16 mouse cellular contexts compared by ENCODE assay signal in the genomic region with DNA sequence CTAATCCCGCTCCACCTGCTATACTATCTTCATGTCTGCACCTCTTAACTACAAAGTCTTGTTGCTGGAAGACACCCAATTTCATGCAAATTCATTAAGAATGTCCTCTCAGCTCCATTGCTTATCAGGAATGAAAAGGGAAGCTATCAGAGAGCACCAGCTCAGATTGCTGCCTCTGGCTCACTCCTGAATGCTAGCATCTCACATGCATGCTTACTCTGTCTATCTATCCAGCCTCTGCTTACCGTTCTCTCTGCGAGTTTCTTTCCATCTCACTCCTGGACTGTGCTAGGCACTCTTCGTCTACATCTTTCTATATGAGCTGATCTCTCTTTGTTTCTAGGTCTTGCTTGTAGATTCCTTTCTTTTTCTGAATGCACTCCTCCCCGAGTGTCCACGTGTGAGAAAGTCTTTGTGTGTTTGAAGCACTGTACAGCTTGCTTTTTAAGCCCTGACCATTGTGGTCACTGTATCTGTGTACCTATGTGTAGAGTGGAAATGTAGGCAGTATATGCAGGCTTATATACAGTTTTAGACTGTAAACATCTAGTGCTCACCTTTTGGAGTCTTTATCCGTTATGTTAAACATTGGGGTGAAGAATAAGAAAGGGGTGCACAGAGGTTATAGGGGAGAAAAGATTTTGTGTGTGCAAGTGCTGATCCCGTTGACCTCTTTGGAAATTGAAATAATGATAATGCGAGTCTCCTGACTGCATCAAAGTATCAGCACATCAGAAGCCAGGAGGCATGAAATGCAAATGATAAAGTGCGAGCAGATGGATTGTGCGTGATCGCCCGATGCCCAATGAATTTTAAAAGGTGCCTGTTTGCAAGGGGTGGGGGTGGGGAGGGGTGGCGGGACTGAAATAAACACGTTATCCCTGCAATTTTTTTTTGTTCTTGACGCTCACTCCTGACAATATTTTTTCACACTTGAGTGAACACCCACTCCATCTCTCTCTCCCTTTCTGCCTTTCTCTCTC.
DNase-seq lines count a peak whose midpoint lies in the region; ATAC-seq lines count a peak whose summit lies in the region.
"Had no signal": no experiment of that assay in that cellular context is flagged by ENCODE, and none has a peak within 500 bp of the region (broad histone marks: within the 10 kb centered on the region; RNA-seq: fewer than 3 reads in every experiment).

No protein-coding gene starts in this region.

- H3K4me2 ChIP-seq in hindbrain, embryonic 12.5 days (replicated peaks), result peak overlapping the region; percentile 41
- no peak overlapping the region; the same call in 1 of the 2 replicates for H3K4me2 ChIP-seq in midbrain, embryonic 11.5 days
- H3K4me2 ChIP-seq in neural tube, embryonic 14.5 days (ENCODE audit: low read depth, low read length), result peak overlapping the region; percentile 23; the same call in 1 of the 2 replicates
- H3K4me2 ChIP-seq: limb, embryonic 12.5 days; liver, embryonic 15.5 days had no signal

- H3K36me3 ChIP-seq in hindbrain, embryonic 12.5 days, result no peaks in the 10 kb centered on the region
- no peaks in the 10 kb centered on the region for H3K36me3 ChIP-seq in midbrain, embryonic 11.5 days (ENCODE audit: control insufficient read depth, insufficient read depth, low read length)
- H3K36me3 ChIP-seq in neural tube, embryonic 14.5 days (ENCODE audit: control insufficient read depth, insufficient read depth, low read length), result no peaks in the 10 kb centered on the region

- DNase-seq in heart, adult 11 months, result peak; percentile 59
- no peak for DNase-seq in heart, postnatal 14 days
- no peak for DNase-seq in midbrain, embryonic 11.5 days (ENCODE audit: low spot score, missing footprints)
- no peak for DNase-seq in lung, postnatal 36 days
- no peak for DNase-seq in layer of hippocampus, postnatal 10 days (ENCODE audit: low spot score in 2 of 2)
- DNase-seq in liver, result no peak
- DNase-seq: cerebellum, adult 11 months; kidney, adult 8-10 months; kidney, postnatal 4 days; right cerebral cortex, postnatal 14 days; thymus, postnatal 36 days had no signal

- H3K9ac ChIP-seq in hindbrain, embryonic 12.5 days, result no peak overlapping the region
- H3K9ac ChIP-seq in midbrain, embryonic 11.5 days (ENCODE audit: low read length), result peak overlapping the region; percentile 27; the same call in 1 of the 2 replicates
- no peak overlapping the region for H3K9ac ChIP-seq in neural tube, embryonic 14.5 days (replicated peaks; ENCODE audit: low read depth, low read length)
- H3K9ac ChIP-seq: limb, embryonic 12.5 days; liver, embryonic 15.5 days had no signal

- 45% methylated on average over 16 of the region's 16 CpGs for WGBS in hindbrain, embryonic 12.5 days
- WGBS in midbrain, embryonic 11.5 days, result 58% methylated on average over 16 of the region's 16 CpGs
- WGBS in neural tube, embryonic 14.5 days, result 36% methylated on average over 16 of the region's 16 CpGs

- peak overlapping the region; percentile 87 for H3K27ac ChIP-seq in hindbrain, embryonic 12.5 days
- peak overlapping the region; percentile 87 for H3K27ac ChIP-seq in midbrain, embryonic 11.5 days (ENCODE audit: low read depth, low read length)
- H3K27ac ChIP-seq in neural tube, embryonic 14.5 days (ENCODE audit: low read depth, low read length), result peak overlapping the region; percentile 28; the same call in 1 of the 2 replicates
- H3K27ac ChIP-seq: limb, embryonic 12.5 days; liver, embryonic 15.5 days had no signal

- peak; percentile 66; the same call in 1 of the 2 replicates for ATAC-seq in hindbrain, embryonic 12.5 days (ENCODE audit: low FRiP score)
- peak; percentile 30; the same call in 1 of the 2 replicates for ATAC-seq in midbrain, embryonic 11.5 days (ENCODE audit: low FRiP score)
- no peak for ATAC-seq in neural tube, embryonic 14.5 days (ENCODE audit: low read depth)

- intact Hi-C loops in heart, postnatal 14 days (cut with DNase I), result no loop called here

- H3K4me1 ChIP-seq in hindbrain, embryonic 12.5 days, result peaks cover 29% of the 10 kb centered on the region
- H3K4me1 ChIP-seq in midbrain, embryonic 11.5 days (ENCODE audit: control insufficient read depth, insufficient read depth, low read length), result peaks cover 18% of the 10 kb centered on the region
- H3K4me1 ChIP-seq in neural tube, embryonic 14.5 days (ENCODE audit: control insufficient read depth, insufficient read depth, low read length), result peaks cover 12% of the 10 kb centered on the region
- H3K4me1 ChIP-seq: limb, embryonic 12.5 days had no signal

- no peaks in the 10 kb centered on the region for H3K9me3 ChIP-seq in hindbrain, embryonic 12.5 days (replicated peaks)
- no peaks in the 10 kb centered on the region for H3K9me3 ChIP-seq in midbrain, embryonic 11.5 days (ENCODE audit: control insufficient read depth, low read length)
- H3K9me3 ChIP-seq in neural tube, embryonic 14.5 days (ENCODE audit: control insufficient read depth, low read length), result no peaks in the 10 kb centered on the region
- H3K9me3 ChIP-seq: limb, embryonic 12.5 days; liver, embryonic 15.5 days had no signal

- no peaks in the 10 kb centered on the region for H3K27me3 ChIP-seq in hindbrain, embryonic 12.5 days
- no peaks in the 10 kb centered on the region for H3K27me3 ChIP-seq in midbrain, embryonic 11.5 days (ENCODE audit: control insufficient read depth, insufficient read depth, low read length)
- H3K27me3 ChIP-seq in neural tube, embryonic 14.5 days (ENCODE audit: control insufficient read depth, insufficient read depth, low read length), result no peaks in the 10 kb centered on the region
- H3K27me3 ChIP-seq: CH12.LX; limb, embryonic 12.5 days; liver, embryonic 15.5 days had no signal

- no peak overlapping the region for H3K4me3 ChIP-seq in hindbrain, embryonic 12.5 days
- no peak overlapping the region for H3K4me3 ChIP-seq in midbrain, embryonic 11.5 days (ENCODE audit: low read depth, low read length)
- no peak overlapping the region for H3K4me3 ChIP-seq in neural tube, embryonic 14.5 days (ENCODE audit: low read depth, low read length)
- H3K4me3 ChIP-seq: limb, embryonic 12.5 days; liver, embryonic 15.5 days had no signal

Comparison
In these comparisons a context has a peak if more than half of its experiments do, and no peak if none do; other contexts are left out.
1. H3K27ac ChIP-seq: peak in every context shown above with its lines; median percentile 87 in hindbrain, embryonic 12.5 days; 87 in midbrain, embryonic 11.5 days; 28 in neural tube, embryonic 14.5 days.